Mouse (Mus musculus) heart, postnatal 0 days (tissue): Measurements from ENCODE around the gene Fkbp3. TPM values are rescaled to one million over a fixed set of nuclear protein-coding genes. Genes with fewer than 3 reads are reported as not detected.

Experiments
- ATAC-seq: fragments of 200-750 bp; cut with Nextera tagmentation; 2 replicates; pipeline ENCODE4 v1.8.0; 2017; ENCODE audit warnings: low read depth, moderate number of reproducible peaks, moderate library complexity; ENCODE audit not compliant: insufficient read depth
- DNase-seq: peaks from one replicate; pipeline ENCODE4 v3.0.0-alpha.2; 2016; ENCODE audit warnings: low spot score
- H3K27ac ChIP-seq: fragments of 300-500 bp; sonication (generic); 2 replicates; pipeline ENCODE4 v1.5.1; 2014; ENCODE audit warnings: low read depth, mild to moderate bottlenecking
- H3K27me3 ChIP-seq: fragments of 300-500 bp; sonication (generic); 2 replicates; pipeline ENCODE4 v1.6.1; 2014; ENCODE audit warnings: low read length, mixed read lengths; ENCODE audit not compliant: control insufficient read depth, insufficient read depth
- H3K36me3 ChIP-seq: fragments of 300-500 bp; sonication (generic); replicated peaks from 2 replicates; pipeline ENCODE4 v1.6.1; 2014; ENCODE audit warnings: low read length, mixed read lengths; ENCODE audit not compliant: control insufficient read depth, insufficient read depth
- H3K4me1 ChIP-seq: fragments of 300-500 bp; sonication (generic); 2 replicates; pipeline ENCODE4 v1.6.1; 2014; ENCODE audit warnings: antibody characterized with exemption; ENCODE audit not compliant: control insufficient read depth, insufficient read depth
- H3K4me2 ChIP-seq: fragments of 300-500 bp; sonication (generic); 2 replicates; pipeline ENCODE4 v1.6.1; 2014; ENCODE audit warnings: low read depth, mild to moderate bottlenecking, low read length, moderate library complexity
- H3K4me3 ChIP-seq: fragments of 300-500 bp; sonication (generic); 2 replicates; pipeline ENCODE4 v1.5.1; 2014; ENCODE audit warnings: low read depth, low read length
- H3K9ac ChIP-seq: fragments of 300-500 bp; sonication (generic); replicated peaks from 2 replicates; pipeline ENCODE4 v1.6.1; 2014; ENCODE audit warnings: low read depth, low read length, mixed read lengths
- H3K9me3 ChIP-seq: fragments of 300-500 bp; sonication (generic); replicated peaks from 2 replicates; pipeline ENCODE4 v1.6.1; 2016; ENCODE audit warnings: low read length; ENCODE audit not compliant: control insufficient read depth
- CTCF ChIP-seq: IDR thresholded peaks from 2 replicates; pipeline ENCODE4 v1.5.1; 2016; ENCODE audit warnings: antibody characterized with exemption, control low read depth, low read depth
- EP300 ChIP-seq: IDR thresholded peaks from 2 replicates; pipeline ENCODE4 v1.6.1; 2016; ENCODE audit warnings: antibody characterized with exemption, low read depth
- WGBS: fragments of 180-500 bp; shearing (Covaris S2); extraction: QIAGEN DNeasy Blood & Tissue Kit; methylation state at CpG from one replicate; pipeline ENCODE4 v1.1.7; 2014; 5-methylcytosine and 5-hydroxymethylcytosine counted together
- polyA plus RNA-seq: library from polyadenylated mRNA; unstranded; fragments of >200 nt; fragmentation: Nextera tagmentation; extraction: Ambion mirVana; gene quantifications from 2 replicates; pipeline ENCODE4 v1.2.1, GENCODE M21; 2015
- total RNA-seq: library from RNA; depleted of rRNA; stranded (reverse); fragments of >200 nt; gene quantifications from 2 replicates; pipeline ENCODE4 v1.2.3, GENCODE M21; 2014; ENCODE audit warnings: low replicate concordance

The Fkbp3 gene
- total and polyA plus RNA-seq, 2 experiments from 2014 or later = 200 to 604 TPM

- no peak for ATAC-seq
- WGBS = 89% methylated on average over 3 of the region's 3 CpGs
Observed at GRCm38 (mm10) chr12:65111503-65111902, 37.7 kb upstream of the Fkbp3 start.

GRCm38 (mm10) chr12:65108746-65109145 lies 34.9 kb upstream of the Fkbp3 start:
- H3K9ac ChIP-seq = no peak overlapping the region
- H3K27me3 ChIP-seq = no peaks in the 10 kb centered on the region

More at GRCm38 (mm10) chr12:65111503-65111902, 37.7 kb upstream of the Fkbp3 start:
- no peak for DNase-seq
- Histone ChIP-seq H3K27ac (no peak overlapping the region), H3K4me3 (no peak overlapping the region), H3K27me3 (no peaks in the 10 kb centered on the region), H3K9me3 (no peaks in the 10 kb centered on the region), H3K9ac (no peak overlapping the region), H3K4me1 (no peaks in the 10 kb centered on the region), H3K4me2 (no peak overlapping the region), H3K36me3 (peaks cover 5% of the 10 kb centered on the region)
- TF ChIP-seq CTCF = no peak
- no peak for TF ChIP-seq EP300

GRCm38 (mm10) chr12:65076906-65077305 lies 3.1 kb upstream of the Fkbp3 start:
- Histone ChIP-seq H3K4me3 (no peak overlapping the region; the same call in 1 of the 2 replicates), H3K27ac (no peak overlapping the region), H3K36me3 (0 out of 2 replicates have a peak, but pooled peaks cover 4% of the 10 kb centered on the region), H3K9me3 (no peaks in the 10 kb centered on the region), H3K4me2 (peak overlapping the region; percentile 97; the same call in 1 of the 2 replicates), H3K27me3 (no peaks in the 10 kb centered on the region), H3K9ac (0 out of 2 replicates have a peak overlapping the region, but pooled peaks have one; percentile 86), H3K4me1 (peaks cover 16% of the 10 kb centered on the region)
- TF ChIP-seq CTCF = no peak
- TF ChIP-seq EP300 = no peak
- ATAC-seq (no peak), DNase-seq (no peak)
- 70% methylated on average over 9 of the region's 9 CpGs for WGBS

More at GRCm38 (mm10) chr12:65108746-65109145, 34.9 kb upstream of the Fkbp3 start:
- no peak overlapping the region for H3K27ac ChIP-seq
- peaks cover 22% of the 10 kb centered on the region for H3K36me3 ChIP-seq
- no peaks in the 10 kb centered on the region for H3K9me3 ChIP-seq
- H3K4me2 ChIP-seq = no peak overlapping the region
- ATAC-seq (no peak), DNase-seq (no peak)
- TF ChIP-seq CTCF = no peak
- no peak for TF ChIP-seq EP300
- 94% methylated on average over 1 of the region's 1 CpGs for WGBS
- no peak overlapping the region for H3K4me3 ChIP-seq
- no peaks in the 10 kb centered on the region for H3K4me1 ChIP-seq

GRCm38 (mm10) chr12:65075733-65076310 lies 2.0 kb upstream of the Fkbp3 start:
- Histone ChIP-seq H3K9ac (peak overlapping the region; percentile 86), H3K4me3 (peak overlapping the region; percentile 96), H3K9me3 (no peaks in the 10 kb centered on the region), H3K4me1 (peaks cover 16% of the 10 kb centered on the region), H3K27ac (peak overlapping the region; percentile 74), H3K4me2 (peak overlapping the region; percentile 97), H3K27me3 (no peaks in the 10 kb centered on the region), H3K36me3 (no peaks in the 10 kb centered on the region; the same call in 1 of the 2 replicates)
- DNase-seq (no peak), ATAC-seq (no peak)
- no peak for TF ChIP-seq CTCF
- TF ChIP-seq EP300 = no peak
- 0% methylated on average over 41 of the region's 41 CpGs for WGBS

GRCm38 (mm10) chr12:65075085-65075732 lies 1.4 kb upstream of the Fkbp3 start, which contains the start of gene Fancm:
Gene Fancm, plus strand, starts transcription at chr12:65075603.
- Histone ChIP-seq H3K4me2 (peak within 1 kb of the TSS; percentile 97), H3K9me3 (no peaks in the 10 kb centered on the region), H3K9ac (peak within 1 kb of the TSS; percentile 86), H3K4me1 (peaks cover 16% of the 10 kb centered on the region), H3K27ac (peak within 1 kb of the TSS; percentile 95), H3K36me3 (no peaks in the 10 kb centered on the region; the same call in 1 of the 2 replicates), H3K4me3 (peak within 1 kb of the TSS; percentile 96), H3K27me3 (no peaks in the 10 kb centered on the region)
- DNase-seq = peak; percentile 81
- TF ChIP-seq CTCF (no peak), EP300 (no peak)
- 2% methylated on average over 36 of the region's 39 CpGs for WGBS
- ATAC-seq = peak; percentile 36
